Mouse (Mus musculus): ENCODE measurements at regions not wholly inside any gene's neighbourhood (a gene's known extent, or its start where the extent isn't known, plus 50 kb on each side); places are given as distances from the start of the nearest gene placed in this dataset.

DNA sequence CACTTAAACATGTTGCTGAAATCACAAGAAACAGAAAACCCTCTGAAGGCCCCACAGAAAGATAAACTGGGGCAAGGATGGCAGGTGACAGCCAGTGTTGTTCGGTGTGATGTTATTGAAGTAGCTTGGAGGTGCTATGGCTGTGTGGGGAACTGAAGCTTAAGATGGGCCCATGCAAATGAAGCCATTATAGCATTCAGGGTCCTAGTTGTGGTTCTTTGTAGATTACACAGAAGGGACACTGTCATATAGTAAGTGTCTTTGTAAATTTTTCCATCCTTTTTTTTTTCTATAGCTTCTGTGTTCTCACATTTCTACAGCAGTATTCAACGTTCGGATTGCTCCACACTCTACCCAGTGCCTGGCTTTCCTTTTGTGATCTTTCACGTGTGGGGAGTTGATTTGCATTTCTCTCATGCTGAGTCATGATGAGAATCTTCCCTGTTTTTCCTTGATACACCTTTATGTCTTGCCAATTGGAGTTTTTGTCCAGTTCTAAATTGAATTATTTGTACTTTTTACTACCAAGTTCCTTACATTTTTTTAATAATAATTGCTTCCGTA, 386.6 kb upstream of the Pkdcc start:
- no peaks in the 10 kb centered on the region for H3K27me3 ChIP-seq (replicated peaks; ENCODE audit: control insufficient read depth, insufficient read depth, low read length)
- no peak overlapping the region for H3K4me3 ChIP-seq (ENCODE audit: low read depth, low read length)
- no peaks in the 10 kb centered on the region for H3K36me3 ChIP-seq (ENCODE audit: control insufficient read depth, insufficient read depth, low read length)
- H3K9me3 ChIP-seq (ENCODE audit: control insufficient read depth, low read length): no peaks in the 10 kb centered on the region
- DNase-seq (ENCODE audit: low spot score) (no peak), ATAC-seq (replicated peaks; ENCODE audit: low FRiP score) (no peak)
- no peaks in the 10 kb centered on the region for H3K4me1 ChIP-seq (replicated peaks; ENCODE audit: control insufficient read depth, insufficient read depth, low read length)
- H3K9ac ChIP-seq (ENCODE audit: low read depth, low read length): no peak overlapping the region
- H3K4me2 ChIP-seq: no peak overlapping the region
- H3K27ac ChIP-seq (ENCODE audit: low read depth, low read length): no peak overlapping the region
- 82% methylated on average over 5 of the region's 5 CpGs for WGBS

DNA sequence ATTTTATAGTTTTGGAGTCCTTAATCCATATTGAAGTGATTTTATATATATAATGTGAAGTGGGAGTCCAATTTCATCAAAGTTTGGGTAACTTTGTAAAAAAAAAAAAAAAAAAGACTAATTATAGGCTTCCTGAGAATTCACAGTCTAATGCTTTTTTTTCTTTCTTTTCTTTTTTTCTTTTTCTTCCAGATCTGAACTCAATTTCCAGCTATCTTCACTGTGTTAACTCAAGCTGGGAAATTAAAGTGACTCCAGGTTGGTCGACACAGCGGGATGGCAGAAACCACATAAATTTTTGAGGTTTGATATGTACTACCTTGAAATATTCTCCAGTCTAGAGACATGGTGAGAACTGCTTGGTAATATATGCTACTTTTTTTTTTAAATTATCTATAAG, 385.7 kb upstream of the Pkdcc start:
- Histone ChIP-seq H3K27me3 (replicated peaks; ENCODE audit: control insufficient read depth, insufficient read depth, low read length) (no peaks in the 10 kb centered on the region), H3K4me3 (ENCODE audit: low read depth, low read length) (no peak overlapping the region), H3K4me2 (no peak overlapping the region), H3K9ac (ENCODE audit: low read depth, low read length) (no peak overlapping the region), H3K4me1 (replicated peaks; ENCODE audit: control insufficient read depth, insufficient read depth, low read length) (no peaks in the 10 kb centered on the region), H3K36me3 (ENCODE audit: control insufficient read depth, insufficient read depth, low read length) (no peaks in the 10 kb centered on the region), H3K27ac (ENCODE audit: low read depth, low read length) (no peak overlapping the region), H3K9me3 (ENCODE audit: control insufficient read depth, low read length) (no peaks in the 10 kb centered on the region)
- no peak for DNase-seq (ENCODE audit: low spot score)
- no peak for ATAC-seq (replicated peaks; ENCODE audit: low FRiP score)
- WGBS: 92% methylated on average over 2 of the region's 2 CpGs

DNA sequence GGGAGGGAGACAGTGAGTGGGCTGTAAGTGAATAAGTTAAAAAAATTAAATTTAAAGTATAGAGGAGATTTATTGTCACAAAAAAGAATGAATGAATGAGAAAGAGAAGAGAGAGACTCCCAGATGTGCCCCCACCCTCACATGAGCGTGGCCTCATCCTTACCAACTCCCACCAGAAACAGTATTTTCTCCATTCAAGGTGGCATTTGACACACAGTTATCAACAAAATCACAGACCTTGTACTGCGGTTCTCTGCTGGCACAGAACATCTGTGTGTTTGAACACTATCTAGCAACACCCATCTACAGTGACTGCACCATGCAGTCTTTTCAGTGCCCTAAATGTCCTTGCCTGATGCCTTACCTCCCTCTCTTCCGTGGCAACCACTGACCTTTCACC, 380.9 kb upstream of the Pkdcc start:
- Histone ChIP-seq H3K9me3 (ENCODE audit: control insufficient read depth, low read length) (no peaks in the 10 kb centered on the region), H3K36me3 (ENCODE audit: control insufficient read depth, insufficient read depth, low read length) (no peaks in the 10 kb centered on the region)
- 74% methylated on average over 3 of the region's 3 CpGs for WGBS

GRCm38 (mm10) chr17:82836115-82836514, 379.0 kb upstream of the Pkdcc start:
- no peak for ATAC-seq (replicated peaks; ENCODE audit: low FRiP score)
- 75% methylated on average over 3 of the region's 3 CpGs for WGBS
- Histone ChIP-seq H3K4me3 (ENCODE audit: low read depth, low read length) (no peak overlapping the region), H3K27ac (ENCODE audit: low read depth, low read length) (no peak overlapping the region), H3K9ac (ENCODE audit: low read depth, low read length) (no peak overlapping the region), H3K27me3 (replicated peaks; ENCODE audit: control insufficient read depth, insufficient read depth, low read length) (no peaks in the 10 kb centered on the region), H3K36me3 (ENCODE audit: control insufficient read depth, insufficient read depth, low read length) (no peaks in the 10 kb centered on the region), H3K4me2 (no peak overlapping the region), H3K4me1 (replicated peaks; ENCODE audit: control insufficient read depth, insufficient read depth, low read length) (no peaks in the 10 kb centered on the region), H3K9me3 (ENCODE audit: control insufficient read depth, low read length) (no peaks in the 10 kb centered on the region)
- no peak for DNase-seq (ENCODE audit: low spot score)

More for the DNA sequence above, 380.9 kb upstream of the Pkdcc start:
- Histone ChIP-seq H3K4me1 (replicated peaks; ENCODE audit: control insufficient read depth, insufficient read depth, low read length) (no peaks in the 10 kb centered on the region), H3K9ac (ENCODE audit: low read depth, low read length) (no peak overlapping the region), H3K27ac (ENCODE audit: low read depth, low read length) (no peak overlapping the region), H3K4me2 (no peak overlapping the region), H3K4me3 (ENCODE audit: low read depth, low read length) (no peak overlapping the region), H3K27me3 (replicated peaks; ENCODE audit: control insufficient read depth, insufficient read depth, low read length) (no peaks in the 10 kb centered on the region)
- DNase-seq (ENCODE audit: low spot score) (no peak), ATAC-seq (replicated peaks; ENCODE audit: low FRiP score) (no peak)

- Histone ChIP-seq H3K27me3 (replicated peaks; ENCODE audit: control insufficient read depth, insufficient read depth, low read length) (no peaks in the 10 kb centered on the region), H3K27ac (ENCODE audit: low read depth, low read length) (no peak overlapping the region), H3K9me3 (ENCODE audit: control insufficient read depth, low read length) (no peaks in the 10 kb centered on the region), H3K9ac (ENCODE audit: low read depth, low read length) (no peak overlapping the region), H3K4me3 (ENCODE audit: low read depth, low read length) (no peak overlapping the region), H3K36me3 (ENCODE audit: control insufficient read depth, insufficient read depth, low read length) (no peaks in the 10 kb centered on the region), H3K4me2 (no peak overlapping the region), H3K4me1 (replicated peaks; ENCODE audit: control insufficient read depth, insufficient read depth, low read length) (no peaks in the 10 kb centered on the region)
- no peak for DNase-seq (ENCODE audit: low spot score)
- WGBS: 46% methylated on average over 5 of the region's 5 CpGs
- ATAC-seq (replicated peaks; ENCODE audit: low FRiP score): no peak
Measured at GRCm38 (mm10) chr17:82846776-82847494, 368.2 kb upstream of the Pkdcc start.

DNA sequence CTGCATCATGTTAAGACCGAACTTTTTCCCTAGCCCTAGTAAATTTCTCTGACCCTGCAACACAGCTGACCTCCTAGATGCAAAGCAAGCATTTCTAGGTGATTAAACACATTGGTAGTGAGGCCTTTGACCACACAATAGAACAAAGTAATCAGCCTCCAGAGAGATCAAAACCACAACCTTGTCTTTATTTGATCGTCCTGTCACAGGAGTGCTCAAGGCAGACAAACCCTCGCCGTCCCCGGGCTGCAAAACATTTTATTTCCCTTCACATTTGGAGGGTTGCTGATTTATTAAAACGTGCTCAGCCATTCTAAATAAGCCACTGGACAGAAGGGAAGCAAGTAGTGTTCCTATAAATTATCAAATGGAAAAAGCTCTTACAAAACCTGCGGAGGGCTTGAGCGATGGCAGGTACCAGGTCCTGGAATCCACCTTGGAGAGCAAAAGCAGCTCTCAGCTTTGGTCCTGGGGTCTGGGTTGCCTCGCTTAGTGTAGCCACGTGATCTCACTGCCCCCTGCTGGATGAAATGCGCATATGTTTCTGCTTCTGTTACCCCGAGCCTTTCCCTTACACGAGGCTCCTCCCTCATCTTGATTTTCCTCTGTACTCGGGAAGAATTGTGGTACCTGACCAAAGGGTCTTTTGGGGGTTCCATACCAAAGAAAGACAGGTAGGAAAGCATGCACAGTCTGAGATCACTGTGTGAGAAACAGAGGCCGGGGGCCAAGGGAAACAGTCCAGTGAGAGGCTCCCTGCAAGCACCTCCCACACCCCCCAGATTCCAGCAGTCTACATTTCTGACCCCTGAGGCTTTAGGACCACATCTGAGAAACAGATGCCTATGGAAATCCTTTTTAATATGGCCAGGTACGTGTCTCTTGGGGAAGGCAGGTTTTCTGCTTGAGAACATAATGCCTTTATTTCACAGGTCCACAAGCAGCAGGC, 357.6 kb upstream of the Pkdcc start:
- WGBS: 28% methylated on average over 16 of the region's 16 CpGs
- no peaks in the 10 kb centered on the region for H3K36me3 ChIP-seq (ENCODE audit: control insufficient read depth, insufficient read depth, low read length)
- H3K4me1 ChIP-seq (replicated peaks; ENCODE audit: control insufficient read depth, insufficient read depth, low read length): no peaks in the 10 kb centered on the region
- H3K27me3 ChIP-seq (replicated peaks; ENCODE audit: control insufficient read depth, insufficient read depth, low read length): no peaks in the 10 kb centered on the region
- no peak overlapping the region for H3K9ac ChIP-seq (ENCODE audit: low read depth, low read length)
- no peak overlapping the region for H3K27ac ChIP-seq (ENCODE audit: low read depth, low read length)
- H3K9me3 ChIP-seq (ENCODE audit: control insufficient read depth, low read length): no peaks in the 10 kb centered on the region
- no peak overlapping the region for H3K4me3 ChIP-seq (ENCODE audit: low read depth, low read length)
- H3K4me2 ChIP-seq: peak overlapping the region; percentile 45
- DNase-seq (ENCODE audit: low spot score): peak; percentile 56
- peak; percentile 71 for ATAC-seq (replicated peaks; ENCODE audit: low FRiP score)

DNA sequence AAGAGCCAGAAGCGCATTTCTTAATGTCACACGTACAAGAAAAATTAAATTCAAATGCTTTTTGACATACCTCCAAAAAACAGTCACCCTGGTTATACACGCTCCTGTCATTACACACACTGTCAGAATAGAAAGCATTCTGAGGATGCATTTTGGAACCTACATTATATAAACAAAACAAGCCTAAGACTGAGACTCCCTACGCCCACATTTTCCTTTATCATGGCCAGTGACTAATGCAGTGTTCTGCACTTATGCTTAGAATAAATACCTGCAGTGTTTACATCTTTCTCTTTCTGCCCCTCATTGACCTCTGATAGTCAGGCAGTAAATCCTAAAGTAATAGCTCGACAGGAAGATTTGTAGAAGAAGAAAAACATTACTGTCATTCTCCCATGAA, 354.7 kb upstream of the Pkdcc start:
- ATAC-seq (replicated peaks; ENCODE audit: low FRiP score): no peak
- no peak overlapping the region for H3K9ac ChIP-seq (ENCODE audit: low read depth, low read length)
- H3K27ac ChIP-seq (ENCODE audit: low read depth, low read length): no peak overlapping the region
- no peaks in the 10 kb centered on the region for H3K9me3 ChIP-seq (ENCODE audit: control insufficient read depth, low read length)
- no peak for DNase-seq (ENCODE audit: low spot score)
- no peak overlapping the region for H3K4me2 ChIP-seq
- H3K4me1 ChIP-seq (replicated peaks; ENCODE audit: control insufficient read depth, insufficient read depth, low read length): no peaks in the 10 kb centered on the region
- no peak overlapping the region for H3K4me3 ChIP-seq (ENCODE audit: low read depth, low read length)
- H3K36me3 ChIP-seq (ENCODE audit: control insufficient read depth, insufficient read depth, low read length): no peaks in the 10 kb centered on the region
- no peaks in the 10 kb centered on the region for H3K27me3 ChIP-seq (replicated peaks; ENCODE audit: control insufficient read depth, insufficient read depth, low read length)
- WGBS: 65% methylated on average over 5 of the region's 5 CpGs

DNA sequence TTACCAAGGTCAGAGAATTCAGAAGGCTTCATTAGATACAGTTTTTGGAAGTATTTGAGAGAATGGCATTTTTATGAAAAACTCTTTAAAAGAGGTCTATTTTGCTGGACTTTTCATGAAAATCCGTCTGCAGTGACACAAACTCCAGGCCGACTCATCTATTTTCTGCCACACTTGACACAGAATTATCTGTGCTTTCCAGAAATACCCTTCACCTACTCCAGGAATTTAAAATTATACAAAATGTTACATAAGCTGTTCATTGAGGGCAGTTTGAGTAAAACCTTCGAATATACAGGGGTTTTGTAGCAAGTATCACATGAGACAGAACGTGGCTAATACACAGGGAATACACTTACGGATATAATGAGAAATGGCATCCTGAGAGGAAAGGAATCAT, 354.1 kb upstream of the Pkdcc start:
- no peak overlapping the region for H3K4me2 ChIP-seq
- no peaks in the 10 kb centered on the region for H3K9me3 ChIP-seq (ENCODE audit: control insufficient read depth, low read length)
- ATAC-seq (replicated peaks; ENCODE audit: low FRiP score): no peak
- H3K4me1 ChIP-seq (replicated peaks; ENCODE audit: control insufficient read depth, insufficient read depth, low read length): no peaks in the 10 kb centered on the region
- no peaks in the 10 kb centered on the region for H3K27me3 ChIP-seq (replicated peaks; ENCODE audit: control insufficient read depth, insufficient read depth, low read length)
- WGBS: 68% methylated on average over 5 of the region's 5 CpGs
- H3K27ac ChIP-seq (ENCODE audit: low read depth, low read length): no peak overlapping the region
- no peaks in the 10 kb centered on the region for H3K36me3 ChIP-seq (ENCODE audit: control insufficient read depth, insufficient read depth, low read length)
- H3K9ac ChIP-seq (ENCODE audit: low read depth, low read length): no peak overlapping the region
- no peak for DNase-seq (ENCODE audit: low spot score)
- no peak overlapping the region for H3K4me3 ChIP-seq (ENCODE audit: low read depth, low read length)
